Mouse (Mus musculus) testis, adult 2 months (tissue): ENCODE measurements around the gene Hfe2.

Experiments used
- CTCF ChIP-seq: fragments of 200-500 bp; IDR thresholded peaks from 2 replicates; pipeline ENCODE4 v1.5.1; 2012; ENCODE audit warnings: low read depth, mild to moderate bottlenecking, inconsistent platforms, low read length, moderate library complexity; ENCODE audit not compliant: control insufficient read depth, insufficient read depth, insufficient replicate concordance
- POLR2A ChIP-seq: fragments of 200-500 bp; IDR thresholded peaks from 2 replicates; pipeline ENCODE4 v1.6.1; 2012; ENCODE audit warnings: low read depth, mild to moderate bottlenecking, inconsistent platforms, low read length, moderate library complexity; ENCODE audit not compliant: control insufficient read depth

GRCm38 (mm10) chr3:96569966-96570605 lies 45.1 kb downstream of the Hfe2 start:
- TF ChIP-seq CTCF = no peak
- TF ChIP-seq POLR2A = no peak
